Mouse (Mus musculus) embryonic facial prominence, embryonic 11.5 days (tissue): Measurements from ENCODE around the gene Irx3. TPM values are rescaled to one million over a fixed set of nuclear protein-coding genes. Genes with fewer than 3 reads are reported as not detected.

Source experiments
- ATAC-seq: fragments of 200-750 bp; cut with Nextera tagmentation; replicated peaks from 2 replicates; pipeline ENCODE4 v1.8.0; 2017; ENCODE audit warnings: low read depth; ENCODE audit not compliant: insufficient number of reproducible peaks, low FRiP score, low TSS enrichment
- DNase-seq: peaks from one replicate; pipeline ENCODE4 v3.0.0-alpha.2; 2015; ENCODE audit warnings: low spot score
- H3K27ac ChIP-seq: fragments of 300-500 bp; sonication (generic); replicated peaks from 2 replicates; pipeline ENCODE4 v1.5.1; 2014; ENCODE audit warnings: mild to moderate bottlenecking, low read depth, low read length, control low read depth
- H3K27me3 ChIP-seq: fragments of 300-500 bp; sonication (generic); 2 replicates; pipeline ENCODE4 v1.6.1; 2014; ENCODE audit warnings: mild to moderate bottlenecking, low read length, moderate library complexity, mixed read lengths; ENCODE audit not compliant: control insufficient read depth, insufficient read depth
- H3K36me3 ChIP-seq: fragments of 300-500 bp; sonication (generic); replicated peaks from 2 replicates; pipeline ENCODE4 v1.6.1; 2014; ENCODE audit warnings: low read depth, mild to moderate bottlenecking, low read length, moderate library complexity, mixed read lengths; ENCODE audit not compliant: control insufficient read depth, insufficient read depth
- H3K4me1 ChIP-seq: fragments of 300-500 bp; sonication (generic); 2 replicates; pipeline ENCODE4 v1.6.1; 2014; ENCODE audit warnings: low read length, mixed read lengths; ENCODE audit not compliant: control insufficient read depth, insufficient read depth
- H3K4me2 ChIP-seq: fragments of 300-500 bp; sonication (generic); 2 replicates; pipeline ENCODE4 v1.6.1; 2014; ENCODE audit warnings: low read depth, mild to moderate bottlenecking, control low read depth, low read length, moderate library complexity
- H3K4me3 ChIP-seq: fragments of 300-500 bp; sonication (generic); 2 replicates; pipeline ENCODE4 v1.5.1; 2014; ENCODE audit warnings: low read depth, low read length, control low read depth
- H3K9ac ChIP-seq: fragments of 300-500 bp; sonication (generic); replicated peaks from 2 replicates; pipeline ENCODE4 v1.6.1; 2014; ENCODE audit warnings: mild to moderate bottlenecking, control low read depth, low read length
- H3K9me3 ChIP-seq: fragments of 300-500 bp; sonication (generic); replicated peaks from 2 replicates; pipeline ENCODE4 v1.6.1; 2016; ENCODE audit warnings: mild to moderate bottlenecking, low read length, inconsistent platforms, mixed read lengths; ENCODE audit not compliant: control insufficient read depth
- WGBS: fragments of 180-500 bp; shearing (Covaris S2); extraction: QIAGEN DNeasy Blood & Tissue Kit; methylation state at CpG from one replicate; pipeline ENCODE4 v1.1.7; 2014; 5-methylcytosine and 5-hydroxymethylcytosine counted together
- polyA plus RNA-seq: library from polyadenylated mRNA; unstranded; fragments of >200 nt; fragmentation: Nextera tagmentation; extraction: Ambion mirVana; gene quantifications from 2 replicates; pipeline ENCODE4 v1.2.1, GENCODE M21; 2014

Gene Irx3
- polyA plus RNA-seq, 1 experiment from 2014 or later: 20.4 TPM

DNA sequence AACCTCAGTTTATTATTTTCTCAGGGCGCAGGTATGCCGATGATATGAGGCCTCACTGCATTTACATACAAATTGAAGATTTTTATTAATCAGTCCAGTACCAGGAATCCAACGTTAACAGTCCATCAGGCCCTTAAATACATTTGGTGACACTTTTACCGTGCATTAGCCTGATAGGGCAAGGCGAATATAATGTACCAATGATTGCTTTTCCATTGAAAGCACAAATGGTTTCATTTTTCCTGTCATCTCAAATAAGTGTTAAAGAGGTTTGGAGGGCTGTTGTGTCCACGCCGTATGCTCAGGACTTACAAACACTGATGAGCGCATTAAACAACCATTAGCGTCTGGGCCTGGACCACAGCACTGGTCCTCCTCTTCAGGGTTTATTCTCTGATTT is 25.3 kb upstream of the Irx3 start:
- no peak overlapping the region for H3K27ac ChIP-seq
- WGBS: 80% methylated on average over 9 of the region's 9 CpGs
- ATAC-seq: no peak

DNA sequence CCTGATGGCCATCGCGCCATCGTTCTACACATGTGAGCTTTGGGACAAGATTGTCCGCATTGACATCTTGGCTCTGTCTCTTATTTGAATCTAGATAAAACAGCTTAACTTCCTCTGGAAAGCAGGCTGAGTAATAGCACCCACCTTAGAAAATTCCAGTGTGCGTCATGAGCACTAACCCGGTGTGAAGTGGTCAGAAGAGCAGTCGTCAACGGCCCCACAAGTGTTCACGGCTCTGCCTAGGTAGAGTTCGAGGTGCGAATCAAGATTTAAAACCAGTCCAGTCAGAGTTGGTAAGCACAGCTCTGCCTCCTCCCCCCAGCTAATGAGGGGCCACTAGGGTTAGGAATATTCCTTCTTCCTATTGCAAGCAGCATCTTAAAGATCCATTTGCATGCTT is 21.5 kb upstream of the Irx3 start:
- Histone ChIP-seq H3K4me1 (no peaks in the 10 kb centered on the region), H3K9me3 (no peaks in the 10 kb centered on the region), H3K9ac (no peak overlapping the region), H3K27me3 (no peaks in the 10 kb centered on the region), H3K4me2 (no peak overlapping the region), H3K27ac (no peak overlapping the region), H3K4me3 (no peak overlapping the region), H3K36me3 (no peaks in the 10 kb centered on the region)
- 87% methylated on average over 11 of the region's 11 CpGs for WGBS
- ATAC-seq (no peak), DNase-seq (no peak)

More for the DNA sequence above, 25.3 kb upstream of the Irx3 start:
- H3K9ac ChIP-seq: no peak overlapping the region
- H3K4me1 ChIP-seq: no peaks in the 10 kb centered on the region
- DNase-seq: no peak
- H3K4me3 ChIP-seq: no peak overlapping the region
- no peak overlapping the region for H3K4me2 ChIP-seq
- no peaks in the 10 kb centered on the region for H3K9me3 ChIP-seq
- H3K36me3 ChIP-seq: no peaks in the 10 kb centered on the region
- H3K27me3 ChIP-seq: no peaks in the 10 kb centered on the region; the same call in 1 of the 2 replicates

DNA sequence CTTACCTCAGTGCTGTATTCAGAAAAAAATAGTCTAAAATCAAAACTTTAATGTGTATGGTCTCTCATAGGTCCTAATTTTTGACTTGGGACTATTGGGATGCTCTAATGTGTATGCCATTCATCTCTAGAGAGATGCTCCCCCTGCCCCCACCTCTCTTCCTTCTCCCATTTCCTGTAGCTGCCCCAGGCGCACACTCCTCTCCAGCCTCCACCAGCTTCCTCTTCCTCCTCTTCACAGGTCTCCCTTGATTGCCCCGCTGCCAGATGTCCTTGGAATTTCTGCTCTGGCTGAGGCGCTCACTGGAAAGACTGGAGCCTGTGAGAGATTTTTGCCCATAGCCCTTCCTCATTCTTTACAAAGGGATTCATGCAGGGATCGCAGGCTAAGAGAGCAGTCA is 20.9 kb upstream of the Irx3 start:
- Histone ChIP-seq H3K27me3 (no peaks in the 10 kb centered on the region), H3K36me3 (no peaks in the 10 kb centered on the region), H3K27ac (no peak overlapping the region), H3K9me3 (no peaks in the 10 kb centered on the region), H3K4me3 (no peak overlapping the region), H3K4me1 (no peaks in the 10 kb centered on the region; the same call in 1 of the 2 replicates), H3K9ac (no peak overlapping the region), H3K4me2 (no peak overlapping the region)
- WGBS: 32% methylated on average over 4 of the region's 4 CpGs
- ATAC-seq (no peak), DNase-seq (peak; percentile 27)

DNA sequence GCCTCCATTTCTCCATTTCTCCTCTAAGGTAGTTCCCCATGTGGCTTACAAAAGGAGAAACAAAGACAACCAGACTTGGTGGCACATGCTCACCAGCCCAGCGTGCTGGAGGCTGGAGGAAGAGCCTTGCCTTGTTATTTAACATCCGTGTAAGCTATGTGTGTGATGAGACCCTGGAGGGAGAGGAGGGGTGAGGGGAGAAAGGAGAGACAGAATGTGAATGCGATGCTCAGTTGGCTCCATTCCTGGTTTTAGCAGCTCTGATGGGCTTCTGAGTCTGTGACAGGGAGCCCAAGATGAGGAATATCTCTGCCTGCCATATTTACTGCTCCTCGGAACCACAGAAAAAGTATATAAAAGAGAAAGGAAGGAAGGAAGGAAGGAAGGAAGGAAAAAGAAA is 20.1 kb upstream of the Irx3 start:
- H3K4me2 ChIP-seq: no peak overlapping the region
- no peaks in the 10 kb centered on the region for H3K27me3 ChIP-seq
- ATAC-seq: no peak
- no peak overlapping the region for H3K4me3 ChIP-seq
- DNase-seq: no peak
- H3K4me1 ChIP-seq: no peaks in the 10 kb centered on the region; the same call in 1 of the 2 replicates
- 32% methylated on average over 4 of the region's 4 CpGs for WGBS
- no peak overlapping the region for H3K27ac ChIP-seq
- no peaks in the 10 kb centered on the region for H3K36me3 ChIP-seq
- H3K9me3 ChIP-seq: no peaks in the 10 kb centered on the region
- no peak overlapping the region for H3K9ac ChIP-seq

DNA sequence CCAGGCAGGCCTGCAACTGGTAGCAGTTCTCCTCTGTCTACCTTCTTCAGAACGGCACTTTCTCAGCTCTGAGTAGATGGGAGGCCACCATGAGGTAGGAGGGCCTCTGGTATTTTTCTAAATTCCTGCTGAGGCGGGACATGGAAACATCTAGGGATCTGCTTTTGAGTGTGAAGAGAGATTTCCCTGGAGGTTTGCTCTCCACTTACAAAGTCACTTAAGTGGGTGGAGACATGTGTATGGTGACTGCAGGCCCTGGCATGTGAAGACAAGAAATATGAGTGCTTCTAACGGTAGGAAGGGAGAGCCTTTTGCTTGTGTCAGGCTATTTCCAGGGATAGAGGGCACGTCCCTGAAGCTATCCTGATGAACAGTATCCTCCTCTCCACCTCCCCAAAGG is 17.9 kb upstream of the Irx3 start:
- Histone ChIP-seq H3K4me2 (no peak overlapping the region), H3K4me3 (no peak overlapping the region), H3K4me1 (no peaks in the 10 kb centered on the region; the same call in 1 of the 2 replicates), H3K9ac (no peak overlapping the region), H3K36me3 (no peaks in the 10 kb centered on the region), H3K27me3 (no peaks in the 10 kb centered on the region), H3K27ac (no peak overlapping the region), H3K9me3 (no peaks in the 10 kb centered on the region)
- WGBS: 60% methylated on average over 4 of the region's 4 CpGs
- no peak for ATAC-seq
- no peak for DNase-seq

DNA sequence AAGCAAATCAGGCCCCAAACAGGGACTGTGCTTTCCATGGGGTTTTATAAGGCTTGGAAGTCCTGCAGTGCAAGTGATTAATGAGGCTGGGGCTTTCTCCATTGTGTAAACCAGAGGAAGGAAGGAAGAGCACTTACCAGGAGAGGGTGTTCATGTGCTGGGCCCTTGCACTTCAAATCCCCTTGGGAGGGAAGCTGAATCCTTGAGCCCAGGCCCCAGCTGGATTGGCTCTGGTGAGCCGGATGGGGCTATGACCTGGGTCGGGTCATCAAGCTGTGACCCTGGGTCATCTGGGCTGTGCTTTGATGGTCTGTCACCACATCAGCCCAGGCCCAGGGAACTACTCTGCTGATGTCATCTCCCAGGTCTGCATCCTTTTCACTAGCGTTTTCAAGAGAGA is 16.9 kb upstream of the Irx3 start:
- H3K27me3 ChIP-seq: no peaks in the 10 kb centered on the region

DNA sequence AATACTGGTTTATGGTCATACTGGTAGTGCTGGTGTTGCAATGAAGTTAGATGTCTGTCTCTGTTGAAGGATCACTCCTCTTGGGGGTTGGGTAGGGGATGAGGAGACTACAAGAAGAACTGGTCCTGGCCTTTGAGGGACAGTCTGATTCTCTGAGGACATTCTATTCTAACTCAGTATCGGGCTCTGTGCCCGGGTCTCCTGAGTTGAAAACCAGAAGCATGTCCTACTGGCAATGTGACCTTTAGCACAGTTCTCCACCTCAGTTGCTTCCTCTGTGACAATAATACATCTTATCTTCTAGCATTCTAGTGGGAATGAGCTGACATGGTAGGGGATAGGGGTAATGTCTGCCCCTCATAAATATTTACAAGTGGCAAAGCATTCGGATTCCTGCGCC is 12.2 kb upstream of the Irx3 start:
- no peak overlapping the region for H3K9ac ChIP-seq
- H3K9me3 ChIP-seq: no peaks in the 10 kb centered on the region
- ATAC-seq (no peak), DNase-seq (no peak)
- H3K36me3 ChIP-seq: no peaks in the 10 kb centered on the region
- H3K27ac ChIP-seq: no peak overlapping the region
- no peak overlapping the region for H3K4me2 ChIP-seq
- H3K4me1 ChIP-seq: no peaks in the 10 kb centered on the region; the same call in 1 of the 2 replicates
- WGBS: 93% methylated on average over 4 of the region's 4 CpGs
- no peaks in the 10 kb centered on the region for H3K27me3 ChIP-seq
- H3K4me3 ChIP-seq: no peak overlapping the region

More for the DNA sequence above, 16.9 kb upstream of the Irx3 start:
- DNase-seq: no peak
- no peaks in the 10 kb centered on the region; the same call in 1 of the 2 replicates for H3K4me1 ChIP-seq
- no peaks in the 10 kb centered on the region for H3K9me3 ChIP-seq
- no peak overlapping the region for H3K4me3 ChIP-seq
- H3K9ac ChIP-seq: no peak overlapping the region
- ATAC-seq: no peak
- 19% methylated on average over 3 of the region's 3 CpGs for WGBS
- no peak overlapping the region for H3K4me2 ChIP-seq
- H3K36me3 ChIP-seq: no peaks in the 10 kb centered on the region
- no peak overlapping the region for H3K27ac ChIP-seq

DNA sequence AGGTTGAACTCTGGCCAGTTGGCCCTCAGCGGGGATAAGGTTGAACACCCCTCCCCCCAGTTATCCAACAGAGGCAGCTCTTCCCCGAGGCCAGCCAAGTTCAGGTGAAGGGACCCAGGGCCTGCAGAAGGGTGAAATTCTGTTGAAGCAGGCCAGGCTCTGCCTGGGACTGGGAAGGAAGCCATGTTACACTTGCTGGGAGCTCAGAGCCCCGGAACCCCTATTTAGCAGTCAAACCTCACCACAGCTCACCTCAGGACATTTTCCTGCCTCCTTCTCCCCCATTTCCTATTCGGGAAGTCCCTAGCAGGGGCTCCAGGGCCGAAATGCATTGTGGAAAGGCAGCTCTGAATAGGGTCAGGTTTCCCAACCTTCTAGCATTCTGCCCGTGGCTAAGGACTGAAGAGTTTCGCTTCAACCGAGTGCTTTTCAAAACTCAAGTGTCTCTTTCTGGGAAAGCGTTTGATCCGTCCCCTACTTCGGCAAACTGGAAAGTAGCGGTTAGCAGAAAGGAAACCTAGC is 4.9 kb upstream of the Irx3 start:
- no peaks in the 10 kb centered on the region for H3K36me3 ChIP-seq
- H3K4me3 ChIP-seq: peak overlapping the region; percentile 28; the same call in 1 of the 2 replicates
- H3K9me3 ChIP-seq: no peaks in the 10 kb centered on the region
- H3K9ac ChIP-seq: peak overlapping the region; percentile 4; the same call in 1 of the 2 replicates
- WGBS: 5% methylated on average over 12 of the region's 12 CpGs
- no peak overlapping the region for H3K27ac ChIP-seq
- peaks cover 35% of the 10 kb centered on the region for H3K27me3 ChIP-seq
- H3K4me1 ChIP-seq: peaks cover 7% of the 10 kb centered on the region
- H3K4me2 ChIP-seq: peak overlapping the region; percentile 63
- DNase-seq (peak; percentile 56), ATAC-seq (no peak)
